Mouse (Mus musculus) mouse trophoblast stem cell (cell line): ENCODE measurements around the gene Ano3.
"Not testable (repeated sequence)": the region's sequence is repeated elsewhere in the genome, so short reads cannot be mapped to it uniquely, and the experiment has no call there.

Experiments used
- in situ Hi-C, 2 experiments: fragments of 300-500 bp; cut with MseI, MboI; formaldehyde crosslinking; loops; 2 replicates in 1 of 2; 3 replicates in 1 of 2; pipeline ENCODE4 v1.15.1; 2025

Gene Ano3

DNA sequence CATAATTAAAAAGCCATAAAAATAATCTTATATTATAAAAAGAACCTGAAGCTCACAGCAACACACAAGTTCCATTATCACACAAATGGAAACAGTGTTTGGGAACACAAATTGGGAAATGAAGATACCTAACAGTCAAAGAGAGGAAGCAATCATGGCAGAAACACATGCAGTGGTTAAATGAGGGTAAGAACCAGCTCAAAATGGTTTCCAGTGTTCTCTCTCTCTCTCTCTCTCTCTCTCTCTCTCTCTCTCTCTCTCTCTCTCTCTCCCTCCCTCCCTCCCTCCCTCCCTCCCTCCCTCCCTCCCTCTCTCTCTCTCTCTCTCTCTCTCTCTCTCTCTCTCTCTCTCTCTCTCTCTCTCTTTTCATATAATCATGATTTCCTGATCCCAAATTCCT, at the start of gene Ano3:
Ano3 (minus strand) TSS at position 101 of the 400 bp plus-strand sequence.
- in situ Hi-C loops, result not testable (repeated sequence)

- in situ Hi-C loops, result no loop called here
Observed at GRCm38 (mm10) chr2:110990071-110990470, 39.3 kb upstream of the Ano3 start.

DNA sequence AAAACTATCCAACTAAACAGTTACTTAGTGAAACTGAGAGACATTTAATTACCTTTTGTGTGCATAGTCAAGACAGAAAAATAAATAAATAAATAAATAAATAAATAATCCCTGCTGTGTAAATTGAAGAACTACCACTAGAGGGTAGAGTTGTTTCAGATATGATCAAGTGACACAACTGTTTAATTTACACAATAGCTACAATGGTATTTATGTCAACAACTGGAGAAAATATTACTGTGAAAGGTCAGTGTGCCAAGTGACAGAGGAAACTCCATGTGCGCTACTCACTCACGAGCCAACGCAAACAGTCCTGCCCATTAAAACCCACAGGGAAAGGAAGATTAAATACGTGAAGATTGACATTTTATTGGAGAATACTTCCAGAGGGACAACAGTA, 38.8 kb upstream of the Ano3 start:
- in situ Hi-C loops, result loop anchor here in 1 of 2 experiments (10.0 kb wide), 1 partner anchor 325 kb away; no protein-coding TSS in a partner anchor

GRCm38 (mm10) chr2:110985853-110986271, 35.1 kb upstream of the Ano3 start:
- in situ Hi-C loops, result loop anchor here in 1 of 2 experiments (10.0 kb wide), 1 partner anchor 321 kb away; no protein-coding TSS in a partner anchor

DNA sequence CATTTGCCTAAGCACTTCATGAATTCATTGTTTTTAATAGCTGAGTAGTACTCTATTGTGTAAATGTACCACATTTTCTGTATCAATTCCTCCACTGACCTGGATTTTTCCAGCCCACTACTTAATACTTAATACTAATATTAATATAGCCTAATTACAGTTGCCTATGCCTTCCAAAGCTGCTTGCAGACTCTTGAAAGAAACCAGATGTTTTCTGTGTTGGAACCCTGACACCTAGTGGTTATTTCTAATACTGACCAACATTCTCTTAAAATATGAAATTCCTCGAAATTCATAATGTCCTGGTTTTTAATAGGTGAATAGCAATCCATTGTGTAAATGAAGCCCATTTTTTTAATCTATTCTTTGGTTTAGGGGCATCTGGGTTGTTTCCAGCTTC, 31.0 kb upstream of the Ano3 start:
- in situ Hi-C loops, result loop anchor here (5.0 to 10.0 kb wide), 2 partner anchors 317 to 319 kb away; no protein-coding TSS in a partner anchor

DNA sequence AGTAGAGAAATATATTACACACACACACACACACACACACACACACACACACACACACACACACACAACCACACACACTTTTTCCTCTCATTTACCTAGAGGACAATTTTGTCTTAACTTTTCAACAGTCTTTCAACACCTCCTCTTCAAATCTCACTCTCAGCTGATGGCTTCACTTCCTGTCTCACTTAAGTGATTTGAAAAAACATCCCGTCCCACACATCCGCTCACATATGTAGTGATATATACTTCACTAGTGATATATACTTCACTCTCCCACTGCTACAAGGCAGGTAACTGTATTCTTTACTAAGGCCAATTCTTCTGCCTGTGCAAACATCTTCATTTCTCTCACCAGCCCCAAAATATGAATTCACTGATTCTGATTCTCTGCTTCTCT, 28.9 kb upstream of the Ano3 start:
- in situ Hi-C loops, result loop anchor here (5.0 to 10.0 kb wide), 2 partner anchors 315 to 317 kb away; no protein-coding TSS in a partner anchor

- in situ Hi-C loops, result no loop called here
Observed at GRCm38 (mm10) chr2:110976871-110977270, 26.1 kb upstream of the Ano3 start.

GRCm38 (mm10) chr2:110970158-110970557, 19.4 kb upstream of the Ano3 start:
- in situ Hi-C loops, result no loop called here

DNA sequence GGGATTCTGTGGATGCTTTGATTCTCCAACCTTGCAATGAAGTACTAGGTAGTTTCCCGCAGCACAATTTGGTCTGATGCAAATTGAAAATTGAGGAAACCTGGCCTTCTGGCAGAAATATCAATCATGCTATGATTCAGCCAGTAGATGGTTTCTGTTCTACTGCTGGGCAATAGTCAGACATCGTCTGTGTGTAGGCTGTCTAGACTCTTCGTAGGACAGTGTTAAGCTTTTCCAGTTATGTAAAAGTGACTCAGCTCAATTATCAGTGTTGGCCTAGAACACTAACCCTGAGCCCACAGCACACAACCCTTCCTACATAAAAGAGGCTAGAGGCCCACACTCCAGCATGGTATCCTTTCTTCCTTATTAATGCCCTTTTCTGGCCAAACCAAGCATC, 14.7 kb upstream of the Ano3 start:
- in situ Hi-C loops, result no loop called here

GRCm38 (mm10) chr2:110950432-110950803, 305 bp downstream of the Ano3 start:
- in situ Hi-C loops, result no loop called here

- in situ Hi-C loops, result no loop called here
Observed at GRCm38 (mm10) chr2:110949679-110950431, 868 bp downstream of the Ano3 start.

- in situ Hi-C loops, result no loop called here
Observed at GRCm38 (mm10) chr2:110945171-110945570, 5.6 kb downstream of the Ano3 start.

DNA sequence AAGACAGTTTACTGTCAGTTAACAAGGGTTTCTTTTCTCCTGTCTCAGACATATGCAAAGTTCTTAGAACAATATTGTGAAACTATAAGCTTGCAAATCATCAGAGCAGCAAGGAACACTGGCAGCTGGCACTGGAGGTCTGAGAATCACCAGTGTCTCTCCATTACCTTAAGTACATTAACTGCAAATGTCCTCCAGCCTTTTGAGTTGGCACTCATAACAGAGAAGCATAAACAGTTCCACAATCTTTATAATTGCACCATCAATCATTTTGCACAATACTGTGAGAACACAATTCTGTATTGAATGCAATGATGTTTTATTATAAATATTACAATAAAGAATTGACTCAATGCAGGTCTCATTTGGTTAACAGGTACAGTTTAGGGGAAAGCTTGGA, 15.0 kb downstream of the Ano3 start:
- in situ Hi-C loops, result no loop called here

- in situ Hi-C loops, result no loop called here
Observed at GRCm38 (mm10) chr2:110929126-110929525, 21.6 kb downstream of the Ano3 start.

- in situ Hi-C loops, result no loop called here
Observed at GRCm38 (mm10) chr2:110909506-110909905, 41.2 kb downstream of the Ano3 start.

DNA sequence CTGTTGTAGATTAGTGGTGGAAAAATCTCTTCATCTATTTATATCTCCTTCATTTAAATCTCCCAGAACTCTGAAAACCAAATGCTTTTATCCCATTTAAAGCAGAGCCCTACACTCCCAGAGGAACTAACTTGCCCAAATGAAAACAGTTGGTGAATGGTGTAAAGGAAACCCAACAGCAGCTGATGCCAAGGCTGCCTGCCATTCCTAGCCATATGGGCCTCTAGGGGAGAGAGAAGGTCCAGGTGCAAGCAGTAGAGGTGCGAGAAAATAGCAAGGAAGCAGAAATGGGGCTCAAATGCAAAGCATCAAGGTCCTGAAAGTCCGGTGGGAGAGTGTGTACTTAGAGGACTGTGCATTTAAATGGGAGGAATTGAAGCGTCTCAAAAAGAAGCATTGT, 44.2 kb downstream of the Ano3 start:
- in situ Hi-C loops, result no loop called here

DNA sequence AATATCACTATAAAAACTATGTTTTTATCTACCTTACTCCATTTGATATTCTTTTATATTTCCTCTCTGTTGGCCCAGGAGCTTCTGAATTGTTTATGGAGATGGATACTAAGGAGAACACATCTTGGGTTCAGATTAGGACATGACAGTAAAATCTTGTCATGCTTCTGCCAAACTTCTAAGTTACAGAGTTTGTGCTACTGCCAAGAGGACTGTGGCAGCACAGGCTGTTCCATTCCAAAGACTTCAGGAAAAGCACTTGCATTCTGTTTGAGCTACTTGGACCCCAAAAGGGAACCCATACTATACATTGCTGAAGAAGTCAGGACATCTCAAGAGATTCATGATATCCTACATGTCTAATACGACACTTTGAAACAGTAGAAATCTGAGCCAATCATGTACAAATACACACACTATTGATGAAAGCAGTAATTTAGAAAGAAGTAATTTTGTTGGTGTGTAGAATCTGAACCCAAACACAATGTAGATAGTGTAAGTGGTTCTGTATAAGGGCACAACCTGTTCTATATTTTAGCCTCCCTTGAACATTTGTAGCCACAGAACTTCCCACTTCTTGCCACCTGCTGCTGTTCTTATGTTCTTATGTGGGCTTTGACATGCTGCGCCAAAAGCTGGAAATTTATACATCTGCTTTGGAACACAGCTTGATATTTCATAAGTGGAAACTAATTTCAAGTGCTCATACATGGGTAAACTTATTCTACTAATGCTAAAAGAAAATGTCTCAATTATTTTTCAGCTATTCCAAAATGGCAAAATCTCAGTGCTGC, 54.0 kb downstream of the Ano3 start:
- in situ Hi-C loops, result no loop called here

DNA sequence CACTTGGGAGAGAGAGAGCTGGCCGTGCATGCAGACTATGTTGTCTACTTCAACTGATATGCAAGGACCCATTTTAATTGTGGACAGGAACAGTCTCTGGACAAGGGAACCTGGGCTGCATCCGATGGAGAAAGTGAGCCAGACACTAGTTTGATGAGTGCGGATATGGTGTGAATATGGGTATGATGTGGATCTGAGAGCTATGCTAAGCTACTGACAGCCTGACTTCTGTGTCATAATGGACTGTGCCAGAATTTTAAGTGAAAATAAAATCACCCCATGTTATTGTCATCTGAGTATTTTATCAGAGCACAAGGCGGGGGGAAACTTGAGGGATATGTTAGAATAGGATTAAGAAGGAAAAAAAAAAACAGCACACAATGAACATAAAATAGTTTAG, 79.1 kb downstream of the Ano3 start:
- in situ Hi-C loops, result no loop called here

- in situ Hi-C loops, result no loop called here
Observed at GRCm38 (mm10) chr2:110865584-110865983, 85.1 kb downstream of the Ano3 start.

- in situ Hi-C loops, result no loop called here
Observed at GRCm38 (mm10) chr2:110863376-110863775, 87.3 kb downstream of the Ano3 start.

GRCm38 (mm10) chr2:110839559-110840243, 111.0 kb downstream of the Ano3 start:
- in situ Hi-C loops, result no loop called here

DNA sequence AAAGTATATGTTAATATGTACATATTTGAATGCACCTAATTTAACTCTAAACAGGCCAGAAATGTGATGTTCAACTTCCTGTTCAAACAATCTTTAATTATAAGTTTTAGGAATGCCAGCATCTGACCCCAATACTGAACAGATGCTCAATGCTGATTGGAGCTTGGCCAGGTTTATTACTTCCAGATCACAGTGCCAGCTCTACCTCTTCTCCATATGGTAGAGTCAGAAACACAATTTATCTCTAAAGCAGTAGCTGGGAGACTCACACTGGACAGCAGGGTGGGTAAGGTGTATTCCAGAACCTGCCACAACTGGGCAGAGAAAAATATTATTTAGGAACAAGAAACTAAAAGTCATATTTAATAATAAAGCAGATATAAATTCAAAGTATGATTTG, 134.5 kb downstream of the Ano3 start:
- in situ Hi-C loops, result no loop called here
